Comparison of ENCODE assay signal across 14 mouse cellular contexts in the genomic region with DNA sequence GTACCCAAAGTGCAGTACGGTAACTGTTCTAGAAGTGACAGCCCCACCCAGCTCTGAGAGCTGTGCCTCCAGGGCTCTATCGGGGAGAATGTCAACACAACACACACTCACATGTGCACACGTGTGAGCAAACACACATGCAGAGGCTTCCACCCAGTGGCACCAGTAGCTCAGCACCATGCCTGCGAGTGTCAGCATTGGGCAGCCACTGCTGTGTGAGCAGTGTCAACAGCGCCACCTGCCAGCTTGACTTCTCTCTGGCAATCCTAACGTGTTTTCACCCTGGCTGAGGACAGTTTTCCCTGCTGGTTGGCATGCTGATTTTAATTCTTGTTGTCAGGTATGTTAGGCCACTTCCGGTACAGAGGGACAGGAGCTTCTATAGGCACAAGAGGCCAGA. TPM values are rescaled to one million over a fixed set of nuclear protein-coding genes. Genes with fewer than 3 reads are reported as not detected.
DNase-seq lines count a peak whose midpoint lies in the region; ATAC-seq lines count a peak whose summit lies in the region.
"Had no signal": no experiment of that assay in that cellular context is flagged by ENCODE, and none has a peak within 500 bp of the region (broad histone marks: within the 10 kb centered on the region; RNA-seq: fewer than 3 reads in every experiment).

No protein-coding gene starts in this region.

- no peak for ATAC-seq in kidney, embryonic 16.5 days (ENCODE audit: low FRiP score, low TSS enrichment)

- H3K27ac ChIP-seq in kidney, embryonic 16.5 days (ENCODE audit: low read length): no peak overlapping the region
- H3K27ac ChIP-seq: midbrain, embryonic 12.5 days had no signal

- H3K4me1 ChIP-seq in kidney, embryonic 16.5 days (ENCODE audit: insufficient read depth, low read length): no peaks in the 10 kb centered on the region
- H3K4me1 ChIP-seq: midbrain, embryonic 12.5 days had no signal

- H3K4me3 ChIP-seq in kidney, embryonic 16.5 days (ENCODE audit: low read length): no peak overlapping the region
- H3K4me3 ChIP-seq: midbrain, embryonic 12.5 days had no signal

- H3K9me3 ChIP-seq in kidney, embryonic 16.5 days (ENCODE audit: low read length): no peaks in the 10 kb centered on the region
- H3K9me3 ChIP-seq: midbrain, embryonic 12.5 days had no signal

- H3K36me3 ChIP-seq in kidney, embryonic 16.5 days (ENCODE audit: insufficient read depth, low read length): no peaks in the 10 kb centered on the region
- H3K36me3 ChIP-seq: midbrain, embryonic 12.5 days had no signal

- peak; percentile 15 to 17 for DNase-seq in adrenal gland, postnatal 36 days
- DNase-seq in adrenal gland, postnatal 25 days: no peak
- DNase-seq in kidney, postnatal 4 days: peak; percentile 35 to 37
- DNase-seq in 416B (ENCODE audit: low read depth): peak; percentile 13
- peak; percentile 24 for DNase-seq in embryo, embryonic 9.5 days (ENCODE audit: extremely low spot score)
- no peak for DNase-seq in yolk sac, embryonic 10.5 days (ENCODE audit: low spot score)
- no peak for DNase-seq in right cerebral cortex, adult 2 months (ENCODE audit: low spot score in 2 of 2)
- DNase-seq: gastrocnemius, postnatal 36 days; heart, postnatal 14 days; kidney, postnatal 14 days had no signal

- H3K4me2 ChIP-seq in kidney, embryonic 16.5 days (replicated peaks; ENCODE audit: low read depth, low read length): no peak overlapping the region
- H3K4me2 ChIP-seq: midbrain, embryonic 12.5 days had no signal

- H3K9ac ChIP-seq in kidney, embryonic 16.5 days (replicated peaks; ENCODE audit: low read length): no peak overlapping the region
- H3K9ac ChIP-seq: midbrain, embryonic 12.5 days had no signal

- 50% methylated on average over 7 of the region's 7 CpGs for WGBS in kidney, embryonic 16.5 days

- peaks cover 8% of the 10 kb centered on the region; the same call in 1 of the 2 replicates for H3K27me3 ChIP-seq in kidney, embryonic 16.5 days (ENCODE audit: insufficient read depth, low read length)
- H3K27me3 ChIP-seq: midbrain, embryonic 12.5 days had no signal

RNA-seq across cellular contexts. Expression of gene Zfp488, which starts 5.9 kb away (rescaled TPM):
- not detected for total RNA-seq in adrenal gland, postnatal 36 days (2021)
- total RNA-seq in adrenal gland, postnatal 25 days (2021): 0.12 TPM in 1 of 2 replicates, not detected in the other
- polyA plus RNA-seq in kidney, embryonic 16.5 days (2015; fragmentation: Nextera tagmentation; extraction: Ambion mirVana): not detected in 2 replicates
- total RNA-seq: gastrocnemius, postnatal 36 days; heart, postnatal 14 days had no signal

RNA-seq across cellular contexts. Expression of gene Rbp3, which starts 18.9 kb away (rescaled TPM):
- not detected for total RNA-seq in adrenal gland, postnatal 36 days (2021)
- not detected in 2 replicates for total RNA-seq in adrenal gland, postnatal 25 days (2021)
- not detected in 2 replicates for polyA plus RNA-seq in kidney, embryonic 16.5 days (2015; fragmentation: Nextera tagmentation; extraction: Ambion mirVana)
- total RNA-seq: gastrocnemius, postnatal 36 days; heart, postnatal 14 days; left cerebral cortex, postnatal 14 days had no signal
- polyA plus RNA-seq: stomach, embryonic 14.5 days had no signal

RNA-seq across cellular contexts. Expression of gene Gdf2, which starts 31.8 kb away (rescaled TPM):
- not detected for total RNA-seq in adrenal gland, postnatal 36 days (2021)
- total RNA-seq in adrenal gland, postnatal 25 days (2021): not detected in 2 replicates
- polyA plus RNA-seq in kidney, embryonic 16.5 days (2015; fragmentation: Nextera tagmentation; extraction: Ambion mirVana): 0.08 TPM in 1 of 2 replicates, not detected in the other
- total RNA-seq: gastrocnemius, postnatal 36 days; left cerebral cortex, postnatal 14 days had no signal
- polyA plus RNA-seq: midbrain, embryonic 12.5 days; stomach, embryonic 14.5 days had no signal

RNA-seq across cellular contexts. Expression of gene Gm30083, which starts 42.3 kb away (rescaled TPM):
- not detected for total RNA-seq in adrenal gland, postnatal 36 days (2021)
- total RNA-seq in adrenal gland, postnatal 25 days (2021): not detected in 2 replicates
- polyA plus RNA-seq in kidney, embryonic 16.5 days (2015; fragmentation: Nextera tagmentation; extraction: Ambion mirVana): not detected in 2 replicates
- total RNA-seq: gastrocnemius, postnatal 36 days; heart, postnatal 14 days; left cerebral cortex, postnatal 14 days had no signal
- polyA plus RNA-seq: midbrain, embryonic 12.5 days; stomach, embryonic 14.5 days had no signal

RNA-seq across cellular contexts. Expression of gene Gm5460, which starts 43.9 kb away (rescaled TPM):
- under 1 TPM in 1 of 2 experiments, not detected in 1; 0.17 TPM for total RNA-seq in adrenal gland, postnatal 36 days (2021)
- total RNA-seq in adrenal gland, postnatal 25 days (2021): not detected in 2 replicates
- polyA plus RNA-seq in kidney, embryonic 16.5 days (2015; fragmentation: Nextera tagmentation; extraction: Ambion mirVana): not detected in 2 replicates
- total RNA-seq: gastrocnemius, postnatal 36 days; heart, postnatal 14 days; left cerebral cortex, postnatal 14 days had no signal
- polyA plus RNA-seq: midbrain, embryonic 12.5 days; stomach, embryonic 14.5 days had no signal

Comparison
In these comparisons a context has a peak if more than half of its experiments do, and no peak if none do; other contexts are left out.
1. DNase-seq: peak in adrenal gland, postnatal 36 days (2 of 2), kidney, postnatal 4 days (2 of 2), 416B (single experiment) and embryo, embryonic 9.5 days (single experiment); none in adrenal gland, postnatal 25 days (single experiment), yolk sac, embryonic 10.5 days (single experiment) and right cerebral cortex, adult 2 months (0 of 2).